Mouse (Mus musculus) stomach, postnatal 0 days (tissue): ENCODE measurements around the gene Nrip1.

Experiments
- CTCF ChIP-seq: IDR thresholded peaks from 2 replicates; pipeline ENCODE4 v1.5.1; 2016; ENCODE audit warnings: antibody characterized with exemption, low read depth, mild to moderate bottlenecking, moderate library complexity
- EP300 ChIP-seq: optimal IDR thresholded peaks from 2 replicates; pipeline ENCODE3; 2016; ENCODE audit warnings: antibody characterized with exemption

GRCm38 (mm10) chr16:76332127-76332526, 41.5 kb downstream of the Nrip1 start:
- TF ChIP-seq CTCF: no peak
- no peak for TF ChIP-seq EP300
